ENCODE assay signal across 8 mouse cellular contexts in the genomic region with DNA sequence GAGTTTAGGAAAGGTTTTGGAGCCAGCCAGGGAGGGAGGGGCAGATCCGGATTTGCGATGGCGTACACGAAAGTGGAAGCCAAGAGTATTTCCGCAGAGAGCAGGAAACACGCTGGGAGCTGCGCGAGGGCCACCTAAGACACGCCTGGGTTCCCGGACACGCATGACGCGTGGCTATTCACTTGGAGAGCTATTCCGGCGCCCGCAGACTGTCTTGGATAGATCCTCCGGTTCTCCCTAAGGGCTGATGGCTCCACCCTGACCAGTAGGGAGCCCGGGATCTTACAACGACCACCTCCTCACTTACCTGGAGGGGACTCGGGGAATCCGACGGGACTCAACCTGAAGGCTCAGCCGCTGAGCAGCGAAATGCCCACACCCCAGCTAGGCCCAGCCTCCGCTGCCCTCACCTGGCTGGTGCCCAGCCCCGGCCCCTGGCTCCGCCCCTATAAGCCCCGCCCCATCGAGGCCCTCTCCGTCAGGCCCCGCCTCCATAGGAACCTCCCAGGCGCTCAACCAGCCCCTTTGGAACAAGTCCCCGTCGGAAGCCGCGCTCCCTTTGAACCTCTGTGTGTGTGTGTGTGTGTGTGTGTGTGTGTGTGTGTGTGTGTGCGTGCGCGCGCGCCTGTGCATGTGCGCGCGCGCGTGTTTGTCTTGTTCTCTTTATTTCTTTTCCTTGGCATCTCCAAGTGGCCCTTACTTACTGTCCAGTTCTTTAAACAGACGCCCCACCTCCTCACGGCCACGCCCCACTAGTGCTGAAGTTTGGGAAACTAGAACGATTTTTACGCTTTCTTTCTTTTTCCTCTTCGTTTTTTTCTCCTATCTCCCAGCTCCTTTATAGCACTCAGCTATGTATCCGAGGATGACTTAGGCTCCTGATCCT. TPM values are rescaled to one million over a fixed set of nuclear protein-coding genes. Genes with fewer than 3 reads are reported as not detected.
DNase-seq lines count a peak whose midpoint lies in the region; ATAC-seq and TF ChIP-seq lines count a peak whose summit lies in the region.

No protein-coding gene starts in this region.

- DNase-seq in MEL (ENCODE audit: low read depth, low spot score) = peak; percentile 92
- DNase-seq in cerebellum, adult 18-20 months = peak; percentile 86 to 87
- DNase-seq in forebrain, postnatal 0 days = peak; percentile 71
- DNase-seq in hindbrain, embryonic 10.5 days (ENCODE audit: low spot score) = peak; percentile 64
- DNase-seq in layer of hippocampus, postnatal 10 days (ENCODE audit: low spot score in 2 of 2) = peak; percentile 70 to 74
- peak; percentile 95 for DNase-seq in lung, postnatal 10 days
- DNase-seq in ovary, postnatal 14 days (ENCODE audit: low spot score) = peak; percentile 86
- DNase-seq in thymus, postnatal 14 days = peak; percentile 91

- under 1% methylated on average over 53 of the region's 53 CpGs for WGBS in forebrain, postnatal 0 days
- WGBS in hindbrain, embryonic 10.5 days = 1% methylated on average over 53 of the region's 53 CpGs

- H3K4me2 ChIP-seq in forebrain, postnatal 0 days (ENCODE audit: low read depth) = peak overlapping the region; percentile 76

- TF ChIP-seq POLR2A in MEL (IDR thresholded peaks at IDR 0.05; ENCODE audit: control insufficient read depth in 1 of 2, insufficient read depth in 1 of 2, low read depth in 1 of 2, low read length in 2 of 2, poor library complexity in 1 of 2) = peak; percentile 25 to 42; a peak in 1 of 4 replicates

- H3K4me1 ChIP-seq in MEL (ENCODE audit: control insufficient read depth in 1 of 2, insufficient read depth in 2 of 2, low read length in 2 of 2) = peaks cover 1 to 26% of the 10 kb centered on the region in 2 experiments; a peak in 2 of 4 replicates
- H3K4me1 ChIP-seq in forebrain, postnatal 0 days (ENCODE audit: insufficient read depth) = 0 out of 2 replicates have a peak, but pooled peaks cover 3% of the 10 kb centered on the region
- peaks cover 23% of the 10 kb centered on the region for H3K4me1 ChIP-seq in hindbrain, embryonic 10.5 days (replicated peaks)

- no peak overlapping the region for H3K27ac ChIP-seq in MEL (ENCODE audit: control insufficient read depth, low read depth, low read length)
- H3K27ac ChIP-seq in forebrain, postnatal 0 days (ENCODE audit: low read depth, low read length) = no peak overlapping the region
- H3K27ac ChIP-seq in hindbrain, embryonic 10.5 days = no peak overlapping the region

- peak in 1 of 3 experiments; percentile 12; a peak in 1 of 6 replicates for TF ChIP-seq CTCF in MEL (IDR thresholded peaks at IDR 0.05 in 2 of 3, conservative IDR thresholded peaks at IDR 0.05 in 1 of 3; ENCODE audit: control insufficient read depth in 1 of 3, insufficient read depth in 1 of 3, low read depth in 2 of 3, low read length in 3 of 3, poor library complexity in 1 of 3, severe bottlenecking in 1 of 3)
- TF ChIP-seq CTCF in forebrain, postnatal 0 days (IDR thresholded peaks at IDR 0.05; ENCODE audit: low read depth) = no peak

- no peaks in the 10 kb centered on the region for H3K27me3 ChIP-seq in MEL (ENCODE audit: control insufficient read depth in 1 of 2, insufficient read depth in 2 of 2, low read length in 2 of 2)
- no peaks in the 10 kb centered on the region; the same call in 1 of the 2 replicates for H3K27me3 ChIP-seq in forebrain, postnatal 0 days (ENCODE audit: insufficient read depth, low read length)
- peaks cover 59% of the 10 kb centered on the region for H3K27me3 ChIP-seq in hindbrain, embryonic 10.5 days (ENCODE audit: insufficient read depth, poor library complexity, severe bottlenecking)

- ATAC-seq in forebrain, postnatal 0 days = peak; percentile 62

- H3K9me3 ChIP-seq in MEL (replicated peaks; ENCODE audit: insufficient read depth, low read length) = no peaks in the 10 kb centered on the region
- H3K9me3 ChIP-seq in forebrain, postnatal 0 days (ENCODE audit: low read length) = no peaks in the 10 kb centered on the region
- H3K9me3 ChIP-seq in hindbrain, embryonic 10.5 days = no peaks in the 10 kb centered on the region

- H3K36me3 ChIP-seq in MEL (ENCODE audit: control insufficient read depth in 1 of 2, insufficient read depth in 2 of 2, low read length in 2 of 2) = peaks cover 0 to 6% of the 10 kb centered on the region in 2 experiments; a peak in 2 of 4 replicates
- H3K36me3 ChIP-seq in forebrain, postnatal 0 days (ENCODE audit: insufficient read depth) = no peaks in the 10 kb centered on the region
- no peaks in the 10 kb centered on the region for H3K36me3 ChIP-seq in hindbrain, embryonic 10.5 days

- TF ChIP-seq EP300 in MEL (IDR thresholded peaks at IDR 0.05; ENCODE audit: low read depth in 1 of 2, low read length in 2 of 2) = no peak

- peak overlapping the region; percentile 74 for H3K9ac ChIP-seq in MEL (ENCODE audit: control insufficient read depth, low read depth, low read length, poor library complexity, severe bottlenecking)
- H3K9ac ChIP-seq in forebrain, postnatal 0 days = peak overlapping the region; percentile 45

- no peak for TF ChIP-seq RAD21 in MEL (IDR thresholded peaks at IDR 0.05; ENCODE audit: low read depth, low read length)

- peak overlapping the region; percentile 68 to 81 for H3K4me3 ChIP-seq in MEL (ENCODE audit: control insufficient read depth in 1 of 2, insufficient read depth in 1 of 2, low read depth in 2 of 2, low read length in 2 of 2)
- peak overlapping the region; percentile 59 for H3K4me3 ChIP-seq in forebrain, postnatal 0 days (ENCODE audit: low read depth, low read length)
- peak overlapping the region; percentile 54 for H3K4me3 ChIP-seq in hindbrain, embryonic 10.5 days

- peaks cover 14% of the 10 kb centered on the region for H3K79me2 ChIP-seq in MEL (ENCODE audit: control insufficient read depth, insufficient read depth, low read length, poor library complexity)

TF ChIP-seq in MEL, 35 proteins besides CTCF, POLR2A, EP300 and RAD21:
- TF ChIP-seq ELF1 (IDR thresholded peaks at IDR 0.05; ENCODE audit: low read depth, low read length) = 0 out of 2 replicates have a peak, but pooled peaks have one; percentile 19
- peak; percentile 47; the same call in 1 of the 2 replicates for TF ChIP-seq MXI1 (IDR thresholded peaks at IDR 0.05; ENCODE audit: low read depth, low read length)
- 0 out of 2 replicates have a peak, but pooled peaks have one; percentile 4 for TF ChIP-seq ETS1 (IDR thresholded peaks at IDR 0.05; ENCODE audit: low read depth, low read length)
- TF ChIP-seq NRF1 (IDR thresholded peaks at IDR 0.05; ENCODE audit: insufficient read depth, low read depth, low read length, poor library complexity, severe bottlenecking) = peak; percentile 35; the same call in 1 of the 2 replicates
- no peak for TF ChIP-seq POLR2AphosphoS2 (IDR thresholded peaks at IDR 0.05; ENCODE audit: low read length)
- TF ChIP-seq ZMIZ1 (IDR thresholded peaks at IDR 0.05; ENCODE audit: low read depth, low read length) = no peak
- TF ChIP-seq SMC3 (IDR thresholded peaks at IDR 0.05; ENCODE audit: low read depth, low read length) = no peak
- TF ChIP-seq MAX (IDR thresholded peaks at IDR 0.05; ENCODE audit: low read length) = peak; percentile 51; the same call in 1 of the 2 replicates
- TF ChIP-seq ZKSCAN1 (IDR thresholded peaks at IDR 0.05; ENCODE audit: low read depth, low read length) = no peak
- no peak for TF ChIP-seq MAFK (IDR thresholded peaks at IDR 0.05; ENCODE audit: borderline replicate concordance, low read depth, low read length)
- peak; percentile 26; the same call in 1 of the 2 replicates for TF ChIP-seq MAZ (IDR thresholded peaks at IDR 0.05; ENCODE audit: low read depth, low read length)
- TF ChIP-seq UBTF (IDR thresholded peaks at IDR 0.05; ENCODE audit: borderline replicate concordance, insufficient read depth, low read depth, low read length) = no peak
- TF ChIP-seq SIN3A (IDR thresholded peaks at IDR 0.05; ENCODE audit: low read length) = peak; percentile 37; the same call in 1 of the 2 replicates

RNA-seq across cellular contexts. Expression of gene Vav1, which starts 3.5 kb away (rescaled TPM):
- total RNA-seq in MEL (2012; rRNA removed) = 81.8 and 86.7 TPM in 2 replicates
- 10 to 100 TPM in 1 of 2 experiments, not detected in 1; 99.6 TPM for polyA plus RNA-seq in MEL (2012; ENCODE audit: insufficient read depth in 1 of 2, insufficient read length in 2 of 2, low read depth in 1 of 2, low replicate concordance in 2 of 2, missing spikeins in 1 of 2)
- total RNA-seq in forebrain, postnatal 0 days (2014; rRNA removed) = 2.2 and 2.5 TPM in 2 replicates
- 1.6 and 1.8 TPM in 2 replicates for polyA plus RNA-seq in forebrain, postnatal 0 days (2015; fragmentation: Nextera tagmentation; extraction: Ambion mirVana)
- polyA plus RNA-seq in hindbrain, embryonic 10.5 days (2016; fragmentation: Nextera tagmentation; extraction: Ambion mirVana) = 2.0 and 2.2 TPM in 2 replicates
- total RNA-seq in layer of hippocampus, postnatal 10 days (2021) = 1 to 10 TPM; 4.4 to 4.6 TPM

RNA-seq across cellular contexts. Expression of gene Trip10, which starts 26.1 kb away (rescaled TPM):
- 8.9 and 10.9 TPM in 2 replicates for total RNA-seq in MEL (2012; rRNA removed)
- 10 to 100 TPM in 1 of 2 experiments, not detected in 1; 20.8 TPM for polyA plus RNA-seq in MEL (2012; ENCODE audit: insufficient read depth in 1 of 2, insufficient read length in 2 of 2, low read depth in 1 of 2, low replicate concordance in 2 of 2, missing spikeins in 1 of 2)
- total RNA-seq in forebrain, postnatal 0 days (2014; rRNA removed) = 3.2 and 3.5 TPM in 2 replicates
- polyA plus RNA-seq in forebrain, postnatal 0 days (2015; fragmentation: Nextera tagmentation; extraction: Ambion mirVana) = 5.2 and 6.0 TPM in 2 replicates
- 28.1 and 37.9 TPM in 2 replicates for polyA plus RNA-seq in hindbrain, embryonic 10.5 days (2016; fragmentation: Nextera tagmentation; extraction: Ambion mirVana)
- total RNA-seq in layer of hippocampus, postnatal 10 days (2021) = 1 to 10 TPM; 6.6 to 8.0 TPM

RNA-seq across cellular contexts. Expression of gene Gpr108, which starts 27.1 kb away (rescaled TPM):
- total RNA-seq in MEL (2012; rRNA removed) = 21.8 and 22.1 TPM in 2 replicates
- polyA plus RNA-seq in MEL (2012; ENCODE audit: insufficient read depth in 1 of 2, insufficient read length in 2 of 2, low read depth in 1 of 2, low replicate concordance in 2 of 2, missing spikeins in 1 of 2) = 10 to 100 TPM in 1 of 2 experiments, not detected in 1; 35.9 TPM
- total RNA-seq in forebrain, postnatal 0 days (2014; rRNA removed) = 15.7 and 18.6 TPM in 2 replicates
- 16.9 and 17.5 TPM in 2 replicates for polyA plus RNA-seq in forebrain, postnatal 0 days (2015; fragmentation: Nextera tagmentation; extraction: Ambion mirVana)
- 24.3 and 25.4 TPM in 2 replicates for polyA plus RNA-seq in hindbrain, embryonic 10.5 days (2016; fragmentation: Nextera tagmentation; extraction: Ambion mirVana)
- total RNA-seq in layer of hippocampus, postnatal 10 days (2021) = 10 to 100 TPM; 15.0 to 16.3 TPM

RNA-seq across cellular contexts. Expression of gene C3, which starts 47.4 kb away (rescaled TPM):
- total RNA-seq in MEL (2012; rRNA removed) = 0.35 and 0.59 TPM in 2 replicates
- 1 to 10 TPM in 1 of 2 experiments, not detected in 1; 3.2 TPM for polyA plus RNA-seq in MEL (2012; ENCODE audit: insufficient read depth in 1 of 2, insufficient read length in 2 of 2, low read depth in 1 of 2, low replicate concordance in 2 of 2, missing spikeins in 1 of 2)
- 1.3 and 1.4 TPM in 2 replicates for total RNA-seq in forebrain, postnatal 0 days (2014; rRNA removed)
- polyA plus RNA-seq in forebrain, postnatal 0 days (2015; fragmentation: Nextera tagmentation; extraction: Ambion mirVana) = 0.77 and 1.2 TPM in 2 replicates
- 0.09 and 0.12 TPM in 2 replicates for polyA plus RNA-seq in hindbrain, embryonic 10.5 days (2016; fragmentation: Nextera tagmentation; extraction: Ambion mirVana)
- total RNA-seq in layer of hippocampus, postnatal 10 days (2021) = 1 to 10 TPM; 2.7 to 2.8 TPM

Comparison
In these comparisons a context has a peak if more than half of its experiments do, and no peak if none do; other contexts are left out.
1. RNA of gene Vav1, which starts 3.5 kb away (total RNA-seq): 81.8 to 86.7 TPM in MEL; 4.4 to 4.6 TPM in layer of hippocampus, postnatal 10 days and 2.2 to 2.5 TPM in forebrain, postnatal 0 days; every median in the first group is over 10 times any median in the second.
2. Peak in every context shown above with its lines, with median percentiles within 50 percentile points of each other: DNase-seq and H3K4me3 ChIP-seq.